Mouse (Mus musculus) liver, postnatal 0 days (tissue): ENCODE results near the gene Hoxa13. TPM values are rescaled to one million over a fixed set of nuclear protein-coding genes. Genes with fewer than 3 reads are reported as not detected.

Experiments used
- ATAC-seq: fragments of 200-750 bp; cut with Nextera tagmentation; 2 replicates; pipeline ENCODE4 v1.8.0; 2017; ENCODE audit warnings: mild to moderate bottlenecking, moderate library complexity
- DNase-seq: peaks from one replicate; pipeline ENCODE4 v3.0.0-alpha.2; 2016
- H3K27ac ChIP-seq: fragments of 300-500 bp; sonication (generic); 2 replicates; pipeline ENCODE4 v1.5.1; 2014; ENCODE audit warnings: antibody characterized with exemption, moderate library complexity, mild to moderate bottlenecking, low read depth
- H3K27me3 ChIP-seq: fragments of 300-500 bp; sonication (generic); 2 replicates; pipeline ENCODE4 v1.6.1; 2014; ENCODE audit warnings: low read length, control low read depth, mixed read lengths; ENCODE audit not compliant: insufficient read depth
- H3K36me3 ChIP-seq: fragments of 300-500 bp; sonication (generic); replicated peaks from 2 replicates; pipeline ENCODE4 v1.6.1; 2014; ENCODE audit warnings: mild to moderate bottlenecking, control low read depth, low read length, moderate library complexity, mixed read lengths; ENCODE audit not compliant: insufficient read depth
- H3K4me1 ChIP-seq: fragments of 300-500 bp; sonication (generic); 2 replicates; pipeline ENCODE4 v1.6.1; 2014; ENCODE audit warnings: antibody characterized with exemption, mild to moderate bottlenecking, control low read depth; ENCODE audit not compliant: insufficient read depth
- H3K4me2 ChIP-seq: fragments of 300-500 bp; sonication (generic); 2 replicates; pipeline ENCODE4 v1.6.1; 2014; ENCODE audit warnings: low read depth, mild to moderate bottlenecking, low read length, moderate library complexity, mixed read lengths
- H3K4me3 ChIP-seq: fragments of 300-500 bp; sonication (generic); 2 replicates; pipeline ENCODE4 v1.5.1; 2014; ENCODE audit warnings: low read depth, low read length
- H3K9ac ChIP-seq: fragments of 300-500 bp; sonication (generic); replicated peaks from 2 replicates; pipeline ENCODE4 v1.6.1; 2014; ENCODE audit warnings: mild to moderate bottlenecking, moderate library complexity
- H3K9me3 ChIP-seq: fragments of 300-500 bp; sonication (generic); 2 replicates; pipeline ENCODE4 v1.6.1; 2016; ENCODE audit warnings: mild to moderate bottlenecking, control low read depth, low read length, mixed read lengths
- CTCF ChIP-seq: sonication (generic); IDR thresholded peaks from 2 replicates; pipeline ENCODE4 v1.5.1; 2016; ENCODE audit warnings: antibody characterized with exemption, low read depth
- EP300 ChIP-seq: IDR thresholded peaks from 2 replicates; pipeline ENCODE4 v1.6.1; 2016; ENCODE audit warnings: antibody characterized with exemption, low read depth, mild to moderate bottlenecking
- WGBS: fragments of 180-500 bp; shearing (Covaris S2); extraction: QIAGEN DNeasy Blood & Tissue Kit; methylation state at CpG from one replicate; pipeline ENCODE4 v1.1.7; 2014; ENCODE audit not compliant: insufficient replicate concordance; 5-methylcytosine and 5-hydroxymethylcytosine counted together
- polyA plus RNA-seq: library from polyadenylated mRNA; unstranded; fragments of >200 nt; fragmentation: Nextera tagmentation; extraction: Ambion mirVana; gene quantifications from 2 replicates; pipeline ENCODE4 v1.2.1, GENCODE M21; 2015

Hoxa13 gene
- polyA plus RNA-seq, 1 experiment from 2014 or later: not detected

DNA sequence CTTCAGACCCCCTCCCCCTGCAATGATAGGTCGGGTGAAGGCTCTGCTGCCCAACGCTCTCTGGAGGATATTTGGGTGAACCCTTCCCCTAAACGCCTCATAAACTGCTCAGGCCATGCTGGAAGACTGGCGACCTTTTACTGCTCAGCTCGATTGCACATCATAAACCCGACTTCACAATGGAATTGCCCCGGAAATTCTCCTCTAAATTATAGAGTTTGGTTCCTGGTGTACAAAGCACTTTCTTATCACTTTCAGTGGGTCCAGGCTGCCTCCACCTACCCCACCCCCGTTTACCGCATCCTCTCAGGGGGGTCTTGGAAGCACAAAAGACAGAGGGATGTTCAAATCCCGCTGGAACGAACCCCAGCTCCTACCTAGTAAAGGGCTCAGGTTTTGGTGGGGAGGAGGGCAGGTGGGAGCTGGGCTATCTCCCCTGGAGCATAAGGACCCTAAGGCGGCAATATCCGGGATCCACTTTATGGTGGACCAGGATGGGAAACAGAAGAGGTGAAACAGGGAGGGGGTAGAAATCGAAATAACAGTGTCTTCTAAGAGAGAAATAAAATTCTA, 42.0 kb downstream of the Hoxa13 start:
- H3K4me1 ChIP-seq: peaks cover 13% of the 10 kb centered on the region
- no peak for TF ChIP-seq CTCF
- no peak overlapping the region for H3K4me3 ChIP-seq
- no peak overlapping the region for H3K9ac ChIP-seq
- H3K9me3 ChIP-seq: no peaks in the 10 kb centered on the region
- no peak for ATAC-seq
- H3K36me3 ChIP-seq: no peaks in the 10 kb centered on the region
- H3K4me2 ChIP-seq: no peak overlapping the region
- H3K27ac ChIP-seq: no peak overlapping the region
- DNase-seq: no peak
- H3K27me3 ChIP-seq: peaks cover 100% of the 10 kb centered on the region
- WGBS: 29% methylated on average over 14 of the region's 14 CpGs

DNA sequence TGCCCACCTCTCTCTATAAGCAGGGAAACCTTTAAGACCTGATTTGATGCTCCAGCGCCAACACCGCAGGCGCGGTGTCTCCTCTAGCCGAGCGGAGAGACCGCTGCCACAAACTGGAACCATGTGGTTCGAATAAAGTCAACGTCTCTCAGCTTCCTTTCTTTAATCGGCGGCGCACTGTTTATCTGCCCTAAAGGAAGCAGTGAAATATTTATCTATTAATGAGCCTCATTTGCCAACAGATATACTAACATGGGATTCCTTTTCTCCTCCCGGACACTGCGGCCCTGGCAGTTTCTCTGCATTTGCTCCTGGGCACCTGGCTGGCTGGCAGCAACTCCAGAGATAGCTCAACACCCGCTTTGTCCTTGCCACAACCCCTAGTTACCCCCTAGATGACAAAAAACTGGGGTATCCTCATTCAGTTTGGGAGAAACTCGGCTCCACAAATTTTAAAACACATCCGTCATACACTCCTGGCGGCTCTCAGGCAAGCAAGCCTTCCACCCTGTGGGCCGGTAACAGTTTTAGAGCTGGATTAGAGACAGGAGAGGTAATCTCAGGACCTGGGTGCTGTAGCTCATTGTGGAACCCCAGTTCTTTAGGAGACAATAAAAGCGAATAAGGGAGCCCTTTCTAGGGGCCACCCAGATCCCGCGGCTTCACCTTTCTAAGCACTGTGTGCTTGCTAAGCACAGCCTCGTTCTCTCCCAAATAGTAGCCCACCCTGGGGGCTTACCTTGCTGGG, 42.6 kb downstream of the Hoxa13 start:
- H3K4me1 ChIP-seq: peaks cover 13% of the 10 kb centered on the region
- 12% methylated on average over 23 of the region's 23 CpGs for WGBS
- DNase-seq (no peak), ATAC-seq (no peak)
- H3K9me3 ChIP-seq: no peaks in the 10 kb centered on the region
- H3K9ac ChIP-seq: no peak overlapping the region
- TF ChIP-seq EP300 (no peak), CTCF (no peak)
- H3K4me3 ChIP-seq: no peak overlapping the region
- peaks cover 100% of the 10 kb centered on the region for H3K27me3 ChIP-seq
- no peaks in the 10 kb centered on the region for H3K36me3 ChIP-seq
- H3K4me2 ChIP-seq: peak overlapping the region; percentile 43; the same call in 1 of the 2 replicates
- H3K27ac ChIP-seq: no peak overlapping the region

DNA sequence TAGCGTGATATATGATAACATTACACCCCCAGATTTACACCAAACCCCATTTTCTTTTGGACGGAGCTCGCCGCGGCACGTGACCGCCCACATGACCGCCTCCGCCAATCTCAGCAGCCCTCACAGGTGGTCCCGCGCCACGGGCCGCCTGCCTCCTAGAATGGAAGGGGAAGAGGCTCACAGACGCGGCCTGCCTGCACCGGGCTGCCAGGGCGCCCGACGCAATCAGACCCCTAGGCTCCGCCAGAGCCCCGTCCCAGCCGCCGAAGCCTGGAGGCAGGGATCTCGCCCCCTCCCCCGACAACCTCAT, 43.3 kb downstream of the Hoxa13 start:
- H3K4me2 ChIP-seq: peak overlapping the region; percentile 43
- peaks cover 100% of the 10 kb centered on the region for H3K27me3 ChIP-seq
- ATAC-seq (peak; percentile 24; the same call in 1 of the 2 replicates), DNase-seq (no peak)
- WGBS: 1% methylated on average over 25 of the region's 25 CpGs
- H3K36me3 ChIP-seq: no peaks in the 10 kb centered on the region
- H3K9me3 ChIP-seq: no peaks in the 10 kb centered on the region
- TF ChIP-seq EP300: no peak
- TF ChIP-seq CTCF: no peak
- peaks cover 13% of the 10 kb centered on the region for H3K4me1 ChIP-seq
- H3K9ac ChIP-seq: no peak overlapping the region
- no peak overlapping the region for H3K27ac ChIP-seq
- H3K4me3 ChIP-seq: peak overlapping the region; percentile 28

- Histone ChIP-seq H3K9ac (no peak overlapping the region), H3K36me3 (no peaks in the 10 kb centered on the region), H3K9me3 (no peaks in the 10 kb centered on the region), H3K4me3 (peak overlapping the region; percentile 28), H3K27ac (no peak overlapping the region), H3K4me2 (peak overlapping the region; percentile 43), H3K27me3 (peaks cover 100% of the 10 kb centered on the region), H3K4me1 (peaks cover 13% of the 10 kb centered on the region)
- 1% methylated on average over 58 of the region's 60 CpGs for WGBS
- DNase-seq (no peak), ATAC-seq (no peak)
- TF ChIP-seq CTCF (no peak), EP300 (no peak)
These were observed 43.8 kb downstream of the Hoxa13 start for GRCm38 (mm10) chr6:52216691-52217458.

- no peak overlapping the region for H3K4me3 ChIP-seq
- no peak overlapping the region for H3K9ac ChIP-seq
- H3K4me2 ChIP-seq: no peak overlapping the region
- 6% methylated on average over 30 of the region's 30 CpGs for WGBS
- peaks cover 100% of the 10 kb centered on the region for H3K27me3 ChIP-seq
- ATAC-seq: no peak
- no peaks in the 10 kb centered on the region for H3K36me3 ChIP-seq
- H3K4me1 ChIP-seq: peaks cover 7% of the 10 kb centered on the region
- no peak overlapping the region for H3K27ac ChIP-seq
- no peak for DNase-seq
- H3K9me3 ChIP-seq: no peaks in the 10 kb centered on the region
- TF ChIP-seq EP300 (no peak), CTCF (no peak)
These were observed 44.7 kb downstream of the Hoxa13 start for GRCm38 (mm10) chr6:52215771-52216535.

DNA sequence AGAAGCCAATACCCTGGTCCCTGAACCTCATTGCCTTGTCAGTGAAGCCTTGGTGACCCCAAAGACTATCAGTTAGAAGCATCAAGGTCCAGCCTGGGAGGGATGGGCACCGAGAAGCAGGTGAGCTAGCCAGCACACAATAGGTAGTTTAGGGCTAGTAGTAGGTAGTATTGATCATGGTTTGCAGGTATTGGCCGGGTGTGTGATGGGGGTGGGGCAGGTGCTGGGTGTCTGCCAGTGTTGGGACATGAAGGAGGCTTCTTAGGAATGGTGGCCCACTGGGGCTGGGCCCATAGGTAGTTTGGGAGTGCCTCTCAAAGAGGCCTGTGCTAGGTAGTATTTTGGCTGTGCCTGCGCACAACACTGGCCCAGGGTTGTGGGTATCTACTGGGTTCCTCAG, 45.6 kb downstream of the Hoxa13 start:
- H3K4me1 ChIP-seq: peaks cover 7% of the 10 kb centered on the region
- WGBS: 46% methylated on average over 3 of the region's 3 CpGs

More for the DNA sequence above, 45.6 kb downstream of the Hoxa13 start:
- TF ChIP-seq EP300 (no peak), CTCF (no peak)
- no peaks in the 10 kb centered on the region for H3K36me3 ChIP-seq
- H3K27ac ChIP-seq: no peak overlapping the region
- no peaks in the 10 kb centered on the region for H3K9me3 ChIP-seq
- H3K4me2 ChIP-seq: no peak overlapping the region
- H3K27me3 ChIP-seq: peaks cover 98% of the 10 kb centered on the region
- ATAC-seq: no peak
- H3K9ac ChIP-seq: no peak overlapping the region
- no peak for DNase-seq
- H3K4me3 ChIP-seq: no peak overlapping the region
